Mouse (Mus musculus) yolk sac, embryonic 10.5 days (tissue): ENCODE measurements around the gene Dlgap1.

Source experiments
- DNase-seq: peaks from one replicate; pipeline ENCODE4 v3.0.0-alpha.2; 2017; ENCODE audit warnings: low spot score

The Dlgap1 gene

DNA sequence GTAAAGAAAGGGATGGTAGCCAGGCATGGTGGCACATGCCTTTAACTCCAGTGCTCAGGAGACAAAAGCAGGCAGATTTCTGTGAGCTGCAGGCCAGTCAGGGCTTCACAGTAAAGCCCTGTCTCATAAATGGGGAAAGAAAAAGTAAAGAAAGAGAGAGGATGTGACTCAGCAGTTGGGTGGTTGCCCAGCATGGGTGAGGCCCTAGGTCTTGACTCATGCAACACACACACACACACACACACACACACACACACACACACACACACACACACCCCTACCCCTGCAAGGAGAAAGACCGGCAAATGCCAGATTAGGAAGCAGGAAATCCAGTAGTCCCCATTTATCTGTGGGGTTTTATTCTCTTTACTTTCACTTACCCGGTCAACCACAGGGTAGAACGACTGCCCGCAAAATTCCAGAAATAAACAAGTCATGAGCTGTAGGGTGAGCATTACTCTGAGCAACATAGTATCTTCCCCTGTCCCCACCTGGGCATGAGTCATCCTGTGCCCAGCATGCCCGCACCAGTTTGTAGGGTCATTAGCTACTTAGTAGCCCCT, 759.9 kb downstream of the Dlgap1 start:
- DNase-seq: no peak

DNA sequence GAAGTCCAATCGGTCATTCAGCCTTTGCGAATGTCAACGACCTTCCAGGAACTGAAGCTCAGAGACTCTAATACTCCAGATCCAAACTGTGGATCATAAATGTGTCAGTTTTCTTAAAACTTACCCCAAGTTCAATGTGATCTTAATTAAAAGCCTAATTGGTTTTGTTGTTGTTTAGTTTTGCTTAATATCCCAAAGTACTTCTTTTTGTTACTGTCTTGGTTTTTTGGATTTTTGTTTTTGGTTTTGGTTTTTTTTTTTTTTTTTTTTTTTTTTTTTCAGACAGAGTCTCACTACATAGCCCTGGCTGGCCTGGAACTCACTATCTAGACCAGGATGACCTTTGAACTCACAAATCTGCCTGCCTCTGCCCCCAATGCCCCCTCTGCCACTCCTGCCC, 765.9 kb downstream of the Dlgap1 start:
- DNase-seq: no peak

DNA sequence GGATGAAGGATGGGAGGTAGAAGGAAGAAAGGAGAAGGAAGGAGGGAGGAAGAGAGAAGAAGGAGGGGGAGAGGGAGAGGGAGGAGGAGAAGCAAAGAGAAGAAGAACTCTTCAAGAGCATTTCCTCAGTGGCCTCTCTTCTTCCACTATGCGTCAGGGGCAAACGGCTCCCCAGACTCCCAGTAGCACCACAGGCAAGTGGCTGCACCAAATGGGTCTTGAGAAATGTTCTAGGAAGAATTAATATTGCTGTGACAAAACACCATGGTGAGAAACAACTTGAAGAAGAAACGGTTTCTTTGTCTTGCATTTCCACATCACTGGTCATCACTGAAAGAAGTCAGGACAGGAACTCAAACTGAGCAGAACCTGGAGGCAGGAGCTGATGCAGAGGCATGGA, 766.5 kb downstream of the Dlgap1 start:
- no peak for DNase-seq

DNA sequence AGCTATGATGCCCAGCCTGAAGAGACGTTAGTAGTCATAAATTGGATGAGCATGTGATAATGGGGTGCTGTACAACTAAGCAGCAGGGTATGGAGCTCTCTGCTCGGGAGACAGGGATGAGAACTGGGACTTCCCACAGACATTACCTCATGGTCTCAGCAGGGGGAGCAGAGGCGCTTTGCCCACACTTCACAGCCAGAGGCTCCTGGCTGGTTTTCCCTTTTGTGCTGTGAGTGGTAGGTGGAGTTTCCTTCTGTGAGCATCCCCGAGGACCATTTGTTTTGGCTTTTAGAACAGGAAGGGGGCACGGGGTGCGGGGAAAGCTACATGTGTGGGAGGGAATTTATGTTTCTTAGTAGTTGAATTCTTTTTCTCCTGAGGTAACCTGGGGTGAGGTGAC, 768.6 kb downstream of the Dlgap1 start:
- peak; percentile 58 for DNase-seq

DNA sequence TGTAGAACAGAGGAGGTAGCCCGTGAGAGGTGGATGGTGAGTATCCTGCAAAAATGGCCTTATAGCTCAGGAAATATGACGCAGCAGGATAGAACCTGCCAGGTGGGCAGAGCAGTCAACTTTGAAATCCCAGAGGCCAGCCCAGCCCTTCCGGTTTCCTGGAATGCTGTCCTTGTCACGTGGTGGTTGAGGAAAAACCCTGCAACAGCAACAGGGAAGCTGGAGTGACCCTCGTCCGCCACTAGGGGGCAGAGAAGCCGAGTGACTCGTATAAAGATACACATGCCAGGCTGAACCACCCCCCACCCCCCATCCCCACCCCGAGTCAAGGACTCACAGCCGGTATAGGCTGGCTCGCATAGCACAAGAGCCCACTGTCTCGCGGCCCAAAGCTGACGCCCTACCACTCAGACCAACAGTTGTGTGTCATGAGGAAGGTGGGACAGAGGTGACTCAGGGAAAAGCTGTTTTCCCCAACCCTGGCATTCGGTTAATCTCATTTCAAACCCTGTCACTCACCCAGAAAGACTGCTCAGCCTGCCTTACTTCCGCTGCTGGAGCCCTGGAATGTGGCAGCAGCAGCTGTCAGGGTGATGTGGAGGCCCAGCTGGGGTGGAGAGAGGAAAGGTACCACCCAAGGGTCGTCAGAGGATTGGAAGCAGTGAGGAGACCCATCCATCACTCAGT, 769.4 kb downstream of the Dlgap1 start:
- DNase-seq: peak; percentile 87

DNA sequence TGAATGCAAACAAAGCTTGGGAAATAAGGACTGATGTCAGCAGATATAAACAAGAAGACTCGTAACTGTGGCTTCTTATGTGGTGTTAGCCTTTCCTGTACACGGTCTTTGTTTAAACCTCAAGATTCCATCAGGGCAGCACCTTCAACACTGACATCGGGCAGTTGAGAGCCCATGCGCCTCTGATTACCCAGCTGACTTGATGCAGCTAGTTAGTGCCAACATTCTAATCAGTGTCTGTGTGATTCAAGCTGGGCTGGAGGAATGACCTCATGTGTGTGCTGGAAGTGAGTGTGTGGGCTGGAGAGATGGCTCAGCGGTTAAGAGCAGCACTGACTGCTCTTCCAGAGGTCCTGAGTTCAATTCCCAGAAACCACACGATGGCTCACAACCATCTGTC, 770.5 kb downstream of the Dlgap1 start:
- DNase-seq: no peak

DNA sequence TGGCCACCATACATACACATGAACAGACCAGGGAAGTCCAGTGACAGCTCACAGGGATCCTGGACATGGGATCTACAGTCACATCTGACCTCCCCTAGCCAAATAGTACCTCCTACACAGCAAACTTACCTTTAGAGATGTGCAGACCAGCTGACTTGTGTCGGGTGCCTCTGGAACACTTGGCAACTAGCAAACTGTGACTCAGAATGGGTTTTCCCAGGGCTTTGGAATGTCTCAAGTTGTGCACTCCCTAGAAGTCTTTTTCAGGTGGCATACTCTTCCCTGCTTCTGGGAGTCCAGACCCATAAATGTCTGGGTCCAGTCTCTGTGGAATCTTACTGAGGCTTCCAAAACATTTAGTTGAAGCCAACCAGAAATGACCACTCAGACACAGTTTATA, 772.8 kb downstream of the Dlgap1 start:
- no peak for DNase-seq

DNA sequence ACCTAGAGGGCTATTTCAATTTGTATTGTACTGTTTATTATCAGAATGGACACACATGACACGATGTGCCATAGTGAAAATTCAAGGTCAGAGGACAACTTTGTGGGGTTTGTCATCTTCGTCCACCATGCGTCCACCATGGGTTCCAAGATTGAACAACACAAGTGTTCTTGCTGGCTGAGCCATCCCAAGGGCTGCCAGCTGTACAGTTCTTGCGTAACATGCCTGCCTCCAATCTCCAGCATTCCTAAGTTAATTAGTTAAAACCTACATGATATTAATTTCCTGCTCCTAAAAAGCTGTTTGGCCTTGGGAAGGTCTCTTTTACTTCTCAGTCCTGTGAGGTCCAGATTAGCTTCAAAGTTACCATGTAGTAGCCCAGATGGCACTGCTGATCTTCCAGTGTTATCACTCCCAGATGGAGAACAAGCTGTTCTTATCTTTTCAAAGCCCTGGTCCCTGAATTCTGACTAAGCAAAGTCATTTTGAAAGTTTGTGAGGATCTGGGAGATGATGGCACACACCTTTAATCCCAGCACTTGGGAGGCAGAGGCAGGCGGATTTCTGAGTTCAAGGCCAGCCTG, 775.8 kb downstream of the Dlgap1 start:
- no peak for DNase-seq

DNA sequence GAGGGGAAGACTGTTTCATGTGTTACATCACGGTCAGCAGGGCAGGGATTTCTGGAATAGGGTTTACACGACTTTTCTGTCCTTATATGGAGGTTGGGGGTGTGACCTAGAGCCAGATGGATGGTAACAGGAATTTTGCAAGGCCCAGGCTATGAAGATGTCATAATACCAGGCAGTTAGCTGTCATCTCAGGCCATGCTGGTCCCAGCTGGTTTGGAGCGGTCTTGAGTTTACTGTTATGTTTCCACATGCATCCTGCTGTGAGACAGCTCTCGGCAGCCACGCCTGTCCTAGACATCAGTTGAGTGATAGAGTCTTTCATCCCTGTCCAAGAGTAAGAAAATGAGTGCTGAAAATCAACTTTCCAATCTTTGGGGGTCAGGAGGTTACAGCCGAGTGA, 776.5 kb downstream of the Dlgap1 start:
- DNase-seq: no peak

DNA sequence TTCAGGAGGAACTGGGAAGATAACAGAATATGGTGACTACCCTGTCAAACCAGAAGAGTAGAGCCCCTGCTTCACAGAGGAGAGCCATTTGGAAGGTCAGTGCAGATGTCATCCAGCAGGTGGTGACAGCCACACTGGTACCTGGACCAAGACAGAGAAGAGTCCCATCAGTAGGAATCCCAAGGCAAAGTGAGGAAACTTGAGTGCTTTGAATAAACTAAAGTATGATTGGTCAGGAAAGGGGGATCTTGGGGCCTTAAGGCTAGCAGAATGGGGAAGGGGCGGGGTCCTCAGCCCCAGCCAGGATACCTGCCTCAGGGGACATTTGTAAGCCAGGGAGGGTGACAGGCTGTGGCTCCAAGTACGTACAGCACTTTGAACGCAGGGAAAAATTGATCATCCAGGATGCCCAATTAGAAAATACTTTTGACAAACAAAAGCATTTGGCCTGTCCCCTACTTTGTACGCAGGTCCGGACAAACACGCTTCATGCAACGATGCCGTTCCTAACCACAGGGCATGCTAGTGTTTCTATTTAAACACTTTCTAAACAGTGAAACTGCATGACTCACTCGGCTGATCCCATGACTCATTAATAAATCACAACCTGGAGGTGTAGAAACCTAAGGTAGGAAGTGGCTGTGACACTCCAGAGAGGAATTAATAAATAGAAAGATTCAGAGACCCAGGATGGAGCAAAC, 777.7 kb downstream of the Dlgap1 start:
- DNase-seq: no peak

DNA sequence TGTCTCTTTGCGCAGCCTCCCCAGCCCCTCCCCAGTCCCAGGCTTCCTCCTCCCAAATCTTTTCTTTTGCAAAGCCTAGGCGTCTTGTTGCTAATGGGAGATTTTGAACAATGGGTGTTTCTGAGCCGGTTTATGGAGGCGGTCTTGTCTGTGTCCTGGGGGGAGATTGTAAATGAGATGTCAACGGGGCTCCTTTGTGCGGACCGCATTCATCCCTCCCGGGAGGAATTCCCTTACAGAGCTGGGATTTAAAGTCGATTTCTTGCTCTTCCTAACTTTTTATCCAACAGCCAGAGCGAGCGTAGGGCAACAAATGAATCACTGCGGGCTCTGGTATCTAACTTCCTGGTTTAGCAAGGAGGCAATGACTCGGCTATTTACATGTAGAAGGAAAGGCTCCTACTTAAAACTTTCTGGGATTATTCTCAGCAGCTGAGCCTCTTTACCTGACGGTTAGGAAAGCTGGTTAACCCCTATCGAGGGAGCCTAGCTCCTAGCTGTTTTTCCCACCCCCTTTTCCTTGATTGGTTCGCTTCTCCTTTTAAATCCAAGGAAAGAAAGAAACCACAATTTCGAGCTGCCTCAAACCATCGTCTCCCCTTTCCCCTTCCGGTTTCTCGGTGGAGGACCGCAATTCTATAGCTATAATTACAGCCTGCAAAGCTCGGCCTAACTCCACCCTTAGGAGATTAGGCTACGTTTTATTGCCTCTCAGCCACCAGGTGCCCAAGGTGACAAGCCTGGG, 779.0 kb downstream of the Dlgap1 start:
- peak; percentile 52 for DNase-seq

DNA sequence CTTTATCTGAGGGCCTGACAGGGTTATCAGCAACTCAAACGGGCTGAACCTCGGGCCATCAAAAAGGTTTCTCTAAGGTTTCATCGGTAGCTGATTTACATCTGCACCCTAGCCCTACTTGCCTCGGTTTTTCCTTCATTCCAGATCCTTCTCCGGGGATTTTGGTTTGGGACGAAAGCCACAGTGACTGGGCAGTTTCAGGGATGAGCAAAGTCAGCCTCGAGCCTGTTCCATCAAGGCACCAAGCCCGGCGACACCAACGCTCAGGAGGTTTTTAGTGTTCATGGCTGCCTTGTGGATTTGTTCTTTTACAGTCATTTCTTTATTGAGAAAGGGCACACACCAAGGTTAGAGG, 779.6 kb downstream of the Dlgap1 start:
- DNase-seq: no peak

DNA sequence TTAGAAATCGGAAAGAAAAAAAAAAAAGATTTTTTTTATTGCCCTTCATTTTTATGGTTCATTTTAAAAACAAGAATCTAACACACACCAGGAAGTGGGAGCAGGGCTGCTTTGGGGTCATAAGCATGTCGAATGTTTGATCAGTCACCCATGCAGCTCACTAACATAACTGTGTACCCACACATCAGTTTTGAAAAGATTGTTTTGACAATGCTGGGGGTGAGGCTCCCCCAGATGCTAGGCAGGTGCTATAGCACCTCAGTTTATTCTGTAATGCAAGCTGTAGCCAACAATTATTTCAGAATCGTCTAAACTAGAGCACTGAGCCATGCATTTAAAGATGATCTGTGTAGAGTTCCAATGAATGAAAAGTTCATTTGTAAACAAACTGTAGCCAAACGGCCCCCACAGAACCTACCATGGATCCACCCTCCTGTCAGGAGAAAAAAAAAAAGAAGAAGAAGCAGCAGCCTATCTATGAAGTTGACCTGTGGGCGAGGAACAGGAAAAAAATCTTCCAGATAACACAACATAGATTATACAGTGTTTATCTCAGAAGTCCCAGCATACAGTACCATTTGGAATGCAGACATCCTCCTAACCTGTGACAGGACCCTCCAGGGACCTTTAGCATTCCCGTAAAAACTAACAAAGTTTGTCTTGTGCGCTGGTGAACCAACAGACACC, 780.2 kb downstream of the Dlgap1 start:
- DNase-seq: no peak

DNA sequence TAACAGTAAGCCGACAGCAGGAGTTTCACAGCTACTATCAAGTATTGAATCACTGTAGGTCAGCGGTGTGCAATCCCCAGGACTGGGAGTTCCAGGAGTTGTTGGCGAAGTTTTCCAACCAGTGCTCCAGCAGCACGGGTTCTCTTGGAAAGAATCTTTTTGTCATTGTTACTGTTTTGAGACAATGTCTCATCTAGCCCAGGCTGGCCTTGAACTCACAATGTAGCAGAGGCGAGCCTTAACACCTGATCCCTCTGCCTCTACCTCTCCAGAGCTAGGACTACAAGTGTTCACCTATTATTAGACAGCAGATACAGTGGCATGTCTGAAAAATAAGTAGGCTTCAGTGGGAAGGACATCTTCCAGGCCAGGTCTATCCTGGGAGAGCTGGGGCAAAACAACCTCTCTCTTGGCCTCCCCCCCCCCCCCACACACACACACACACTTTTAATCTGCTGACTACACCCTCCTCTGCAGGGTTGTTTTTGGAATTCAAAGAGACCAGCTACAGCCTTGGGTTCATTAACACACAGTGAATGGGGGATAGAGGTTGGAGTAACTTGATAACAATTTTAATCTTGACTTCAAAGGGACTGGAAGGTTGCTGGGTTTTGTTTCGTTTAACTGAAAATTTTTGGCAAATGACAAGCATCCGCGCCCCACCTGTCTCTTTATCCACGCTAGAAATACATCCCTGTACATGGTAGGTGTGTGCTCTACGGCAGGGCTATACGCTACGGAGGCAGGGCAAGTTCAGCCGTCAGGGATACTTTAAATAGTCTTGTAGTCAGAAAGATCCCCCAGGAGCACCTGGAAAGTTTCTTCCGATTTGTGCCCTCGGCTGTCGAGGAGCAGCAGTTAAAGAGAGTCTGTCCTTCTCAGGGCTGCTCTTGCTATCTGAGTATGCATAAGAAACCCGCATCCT, 781.6 kb downstream of the Dlgap1 start:
- no peak for DNase-seq

DNA sequence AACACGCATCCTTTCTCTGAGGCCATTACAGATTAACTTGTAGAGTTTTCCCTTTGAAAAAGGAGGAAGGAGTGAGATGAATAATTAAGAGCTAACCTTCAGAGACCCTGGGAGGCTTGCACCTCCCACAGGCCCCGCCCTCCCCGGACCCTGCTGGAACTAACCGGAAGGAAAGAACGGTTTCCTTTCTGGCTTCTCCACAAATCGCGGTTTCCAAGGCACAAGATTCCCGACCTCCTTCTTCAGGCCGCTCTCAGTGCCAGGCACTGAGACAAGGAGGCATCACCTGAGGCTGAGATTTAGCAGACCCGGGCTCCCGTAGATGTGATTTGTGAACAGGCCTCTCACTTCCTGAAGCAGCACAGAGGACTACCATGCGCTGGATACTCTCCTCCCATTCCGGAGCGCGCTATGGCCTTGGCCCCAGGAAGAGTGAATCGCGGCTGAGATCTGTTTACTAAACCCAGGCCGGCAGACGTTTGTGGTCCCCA, 782.3 kb downstream of the Dlgap1 start:
- peak; percentile 80 for DNase-seq

DNA sequence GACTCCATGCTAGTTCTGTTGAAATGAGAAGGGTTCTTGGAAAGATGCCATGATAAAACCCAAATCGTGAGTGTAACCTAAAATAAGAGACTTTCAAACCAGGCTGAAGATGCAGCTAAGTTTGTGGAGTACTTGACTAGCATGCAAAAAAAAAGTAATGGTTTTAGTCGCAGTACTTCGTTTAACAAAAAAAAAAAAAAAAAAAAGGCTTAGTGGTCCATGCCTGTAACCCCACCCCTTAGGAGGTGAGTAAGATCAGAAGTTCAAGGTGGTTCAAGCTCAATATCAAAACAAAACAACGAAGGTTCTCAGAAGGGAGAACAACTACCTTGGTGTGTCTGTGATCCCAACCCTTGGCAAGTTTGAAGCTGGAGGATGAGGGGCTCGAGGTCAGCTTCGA, 782.8 kb downstream of the Dlgap1 start:
- DNase-seq: no peak

DNA sequence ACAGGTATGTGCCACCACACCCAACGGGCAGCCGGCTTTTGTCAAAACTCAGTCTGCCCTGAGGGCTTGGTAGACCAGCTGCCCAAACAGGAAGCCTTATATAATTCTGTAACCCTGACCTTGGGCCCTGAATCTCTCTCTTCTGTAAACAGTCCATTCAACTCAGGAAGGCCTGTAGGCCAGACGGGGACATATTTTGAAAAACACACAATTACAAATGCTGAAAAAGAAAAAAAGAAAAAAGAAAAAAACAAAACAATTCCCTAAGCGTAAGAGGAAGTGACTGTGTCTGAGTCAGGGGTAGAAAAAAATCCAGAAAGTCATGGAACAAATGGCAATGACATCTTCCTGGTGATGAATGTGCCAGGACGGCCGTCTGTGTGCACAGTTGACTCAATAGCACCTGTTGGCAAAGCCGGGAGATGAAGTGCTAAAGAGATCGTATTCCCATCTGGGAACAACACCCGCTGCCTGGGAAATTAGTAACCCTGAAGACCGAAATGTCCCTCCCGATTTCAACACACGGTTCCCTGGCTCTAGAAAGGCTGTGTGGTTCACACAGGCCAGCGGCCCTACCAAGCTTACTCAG, 784.7 kb downstream of the Dlgap1 start:
- no peak for DNase-seq

DNA sequence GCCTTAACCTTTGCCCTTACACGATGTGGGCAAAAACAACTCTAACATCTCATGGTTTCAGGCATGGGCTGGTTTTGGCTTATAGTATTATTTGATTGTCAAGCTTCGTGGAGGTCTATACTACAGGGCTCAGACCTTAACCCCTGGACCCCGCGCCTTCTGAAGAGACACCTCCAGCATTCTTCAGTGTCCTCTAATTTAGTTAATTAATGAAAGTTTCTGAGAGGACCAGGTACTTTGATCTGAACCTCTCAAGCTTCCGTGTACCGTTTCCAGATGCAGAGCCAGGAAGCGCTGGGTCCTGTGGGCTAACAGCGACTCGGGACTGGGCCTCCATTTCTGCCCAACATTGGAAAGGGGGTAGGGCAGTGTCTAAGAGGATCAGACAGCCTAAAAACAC, 785.2 kb downstream of the Dlgap1 start:
- DNase-seq: peak; percentile 32

DNA sequence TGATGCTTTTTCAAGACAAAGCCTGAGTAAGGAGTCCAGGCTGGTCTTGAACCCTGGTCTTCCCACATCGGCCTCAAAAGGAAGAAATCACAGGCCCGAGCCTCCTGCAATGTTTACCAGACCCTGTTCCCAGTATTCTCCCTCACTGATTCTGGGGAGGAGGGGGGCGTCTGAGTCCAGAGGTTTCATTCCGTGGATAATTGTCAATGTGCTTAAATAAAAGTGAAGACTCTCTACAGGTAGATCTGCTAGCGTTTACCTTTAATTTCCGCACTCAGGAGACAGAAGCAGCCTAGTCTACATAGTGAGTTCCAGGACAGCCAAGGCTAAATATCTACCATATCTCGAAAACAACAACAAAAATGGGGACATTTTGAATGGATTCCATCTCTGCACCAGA, 785.8 kb downstream of the Dlgap1 start:
- DNase-seq: no peak

DNA sequence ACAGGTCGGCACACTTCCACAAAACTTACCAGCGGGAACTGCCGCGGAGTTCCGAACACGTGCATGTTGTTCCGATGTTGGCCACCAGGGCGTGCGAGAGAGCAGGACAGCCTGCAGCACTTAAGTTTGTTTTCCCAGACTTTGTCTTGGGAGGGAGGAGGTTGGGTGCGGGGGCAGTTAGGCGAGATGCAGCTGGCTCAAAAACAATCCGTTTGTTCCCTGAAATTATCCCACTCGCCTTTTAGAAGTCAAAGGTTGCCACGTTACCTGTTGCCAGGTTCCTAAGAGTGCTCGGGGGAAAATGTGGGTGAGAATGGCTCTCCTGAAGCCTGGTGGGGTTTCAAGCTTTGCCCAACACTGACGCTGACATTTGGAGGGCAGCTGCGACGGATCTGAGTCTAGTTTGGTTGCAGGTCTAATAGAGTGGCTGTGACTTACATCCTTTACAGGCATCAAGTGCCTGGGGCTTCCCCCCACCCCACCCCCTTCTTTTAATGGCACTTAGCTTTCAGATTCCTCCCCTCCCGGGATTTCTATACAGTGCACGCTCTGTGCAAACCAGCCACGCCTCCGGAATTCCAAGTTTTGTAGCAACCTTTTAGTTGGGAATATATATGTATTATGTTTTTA, 786.3 kb downstream of the Dlgap1 start:
- DNase-seq: peak; percentile 82
